Mouse (Mus musculus) lung, postnatal 14 days (tissue): Measurements from ENCODE around the gene Dlg4.
"Not testable (repeated sequence)": the region's sequence is repeated elsewhere in the genome, so short reads cannot be mapped to it uniquely, and the experiment has no call there.

Source experiments
- DNase-seq: peaks from one replicate; pipeline ENCODE4 v3.0.0; 2021

Gene Dlg4

GRCm38 (mm10) chr11:69997070-69997509 is 19.7 kb upstream of the Dlg4 start:
- DNase-seq: peak; percentile 93

GRCm38 (mm10) chr11:69998567-69999491 is 17.9 kb upstream of the Dlg4 start:
- DNase-seq: no peak

- no peak for DNase-seq
Observed at GRCm38 (mm10) chr11:69999666-70000065, 17.1 kb upstream of the Dlg4 start.

GRCm38 (mm10) chr11:70000396-70000898 is 16.3 kb upstream of the Dlg4 start, which contains the start of gene Dvl2:
Gene Dvl2 (plus strand): TSS chr11:70000595.
- peak; percentile 91 for DNase-seq

- no peak for DNase-seq
Observed at GRCm38 (mm10) chr11:70001159-70001558, 15.6 kb upstream of the Dlg4 start.

- peak; percentile 49 for DNase-seq
Observed at GRCm38 (mm10) chr11:70001865-70002264, 14.9 kb upstream of the Dlg4 start.

- no peak for DNase-seq
Observed at GRCm38 (mm10) chr11:70002471-70002870, 14.3 kb upstream of the Dlg4 start.

- DNase-seq: no peak
Observed at GRCm38 (mm10) chr11:70005521-70005920, 11.2 kb upstream of the Dlg4 start.

- no peak for DNase-seq
Observed at GRCm38 (mm10) chr11:70010033-70010432, 6.7 kb upstream of the Dlg4 start.

- no peak for DNase-seq
Observed at GRCm38 (mm10) chr11:70010548-70010947, 6.2 kb upstream of the Dlg4 start.

- DNase-seq: no peak
Observed at GRCm38 (mm10) chr11:70010961-70011360, 5.8 kb upstream of the Dlg4 start.

GRCm38 (mm10) chr11:70012931-70013330 is 3.8 kb upstream of the Dlg4 start:
- no peak for DNase-seq

- no peak for DNase-seq
Observed at GRCm38 (mm10) chr11:70013408-70013807, 3.3 kb upstream of the Dlg4 start.

GRCm38 (mm10) chr11:70014051-70014450 is 2.7 kb upstream of the Dlg4 start:
- no peak for DNase-seq

- DNase-seq: peak; percentile 87
Observed at GRCm38 (mm10) chr11:70014880-70015558, 1.7 kb upstream of the Dlg4 start, which contains the start of gene Acadvl. Gene Acadvl (minus strand): TSS chr11:70015411.

- DNase-seq: no peak
Observed at GRCm38 (mm10) chr11:70015677-70016076, 1.1 kb upstream of the Dlg4 start.

GRCm38 (mm10) chr11:70016177-70016576 is 565 bp upstream of the Dlg4 start:
- DNase-seq: not testable (repeated sequence)

GRCm38 (mm10) chr11:70017199-70017767 is 541 bp downstream of the Dlg4 start:
- DNase-seq: no peak

GRCm38 (mm10) chr11:70018131-70018990 is 1.6 kb downstream of the Dlg4 start:
- peak; percentile 55 for DNase-seq

- no peak for DNase-seq
Observed at GRCm38 (mm10) chr11:70019495-70020021, 2.8 kb downstream of the Dlg4 start.

- DNase-seq: no peak
Observed at GRCm38 (mm10) chr11:70020022-70020631, 3.4 kb downstream of the Dlg4 start.
